Mouse (Mus musculus) CH12.LX (cell line): ENCODE data around the gene Slc1a1. TPM values are rescaled to one million over a fixed set of nuclear protein-coding genes. Genes with fewer than 3 reads are reported as not detected.

Experiments
- DNase-seq: peaks from one replicate; pipeline ENCODE4 v3.0.0-alpha.2; 2013; ENCODE audit errors: extremely low read depth
- H3K27ac ChIP-seq: 2 replicates; pipeline ENCODE4 v1.5.1; 2012; ENCODE audit warnings: low read depth, mild to moderate bottlenecking, control low read depth, moderate library complexity; ENCODE audit not compliant: insufficient read depth
- H3K27me3 ChIP-seq: replicated peaks from 2 replicates; pipeline ENCODE3; 2012; ENCODE audit warnings: inconsistent platforms
- H3K36me3 ChIP-seq, 2 experiments: replicated peaks in 1 of 2; 2 replicates each; pipeline versions ENCODE3 to v1.6.1; 2012; ENCODE audit warnings: inconsistent platforms in 1 of 2, low read length in 1 of 2, mild to moderate bottlenecking in 1 of 2, mixed read lengths in 1 of 2, moderate library complexity in 1 of 2; ENCODE audit not compliant: control insufficient read depth in 1 of 2, insufficient read depth in 1 of 2
- H3K4me1 ChIP-seq, 2 experiments: 2 replicates each; pipeline ENCODE4 v1.6.1; 2012; ENCODE audit warnings: inconsistent platforms in 1 of 2, moderate library complexity in 1 of 2; ENCODE audit not compliant: insufficient read depth in 2 of 2, control insufficient read depth in 1 of 2
- H3K4me2 ChIP-seq: 2 replicates; pipeline ENCODE4 v1.6.1; 2012; ENCODE audit warnings: low read depth, mild to moderate bottlenecking, control low read depth; ENCODE audit not compliant: poor library complexity, insufficient read depth, severe bottlenecking
- H3K4me3 ChIP-seq, 3 experiments: fragments of 150-350 bp in 1 of 3; sonication (generic) in 1 of 3; replicated peaks in 1 of 3; 2 replicates each; pipeline versions ENCODE3 to v1.5.1; 2011 to 2012; ENCODE audit warnings: low read depth in 2 of 3, low read length in 2 of 3, mild to moderate bottlenecking in 2 of 3, moderate library complexity in 2 of 3, control low read depth in 1 of 3, improper control_type of control experiment in 1 of 3, inconsistent platforms in 1 of 3, mixed read lengths in 1 of 3; ENCODE audit not compliant: poor library complexity in 1 of 3
- H3K79me2 ChIP-seq: replicated peaks from 2 replicates; pipeline ENCODE4 v1.6.1; 2012; ENCODE audit warnings: mild to moderate bottlenecking, moderate library complexity; ENCODE audit not compliant: control insufficient read depth, poor library complexity, insufficient read depth, severe bottlenecking; ENCODE audit errors: extremely low read depth
- H3K9ac ChIP-seq: 2 replicates; pipeline ENCODE4 v1.6.1; 2012; ENCODE audit warnings: low read depth, mild to moderate bottlenecking, control low read depth, moderate library complexity; ENCODE audit not compliant: insufficient read depth
- H3K9me3 ChIP-seq: replicated peaks from 2 replicates; pipeline ENCODE3; 2012; ENCODE audit warnings: low read length, inconsistent platforms, mixed read lengths
- E2F4 ChIP-seq: IDR thresholded peaks from 2 replicates; pipeline ENCODE4 v1.6.1; 2011; ENCODE audit warnings: low read depth, low read length, improper control_type of control experiment; ENCODE audit not compliant: insufficient replicate concordance
- EP300 ChIP-seq: IDR thresholded peaks from 2 replicates; pipeline ENCODE4 v1.6.1; 2011; ENCODE audit warnings: low read length, improper control_type of control experiment
- IRF4 ChIP-seq: IDR thresholded peaks from 2 replicates; pipeline ENCODE4 v1.6.1; 2014; ENCODE audit warnings: low read depth, mild to moderate bottlenecking, inconsistent platforms, low read length, improper control_type of control experiment
- KAT2A ChIP-seq: IDR thresholded peaks from 2 replicates; pipeline ENCODE4 v1.6.1; 2012; ENCODE audit warnings: low read length, improper control_type of control experiment, inconsistent platforms; ENCODE audit not compliant: insufficient replicate concordance
- MEF2A ChIP-seq: IDR thresholded peaks from 2 replicates; pipeline ENCODE4 v1.6.1; 2014; ENCODE audit warnings: low read depth, mild to moderate bottlenecking, inconsistent platforms, low read length, improper control_type of control experiment, borderline replicate concordance
- MYC ChIP-seq: IDR thresholded peaks from 2 replicates; pipeline ENCODE4 v1.6.1; 2011; ENCODE audit warnings: low read depth, mild to moderate bottlenecking, improper control_type of control experiment, low read length
- NELFE ChIP-seq: IDR thresholded peaks from 2 replicates; pipeline ENCODE4 v1.6.1; 2011; ENCODE audit warnings: low read depth, low read length, improper control_type of control experiment
- NRF1 ChIP-seq: IDR thresholded peaks from 2 replicates; pipeline ENCODE4 v1.6.1; 2014; ENCODE audit warnings: low read depth, mild to moderate bottlenecking, inconsistent platforms, low read length, improper control_type of control experiment, moderate library complexity
- POLR2A ChIP-seq: IDR thresholded peaks from 2 replicates; pipeline ENCODE4 v1.6.1; 2011; ENCODE audit warnings: low read depth, mild to moderate bottlenecking, improper control_type of control experiment, low read length
- RCOR1 ChIP-seq: conservative IDR thresholded peaks from 2 replicates; pipeline ENCODE4 v1.6.1; 2012; ENCODE audit warnings: low read depth, mild to moderate bottlenecking, inconsistent platforms, low read length, improper control_type of control experiment
- SMC3 ChIP-seq: IDR thresholded peaks from 2 replicates; pipeline ENCODE4 v1.6.1; 2011; ENCODE audit warnings: low read depth, low read length, improper control_type of control experiment
- USF1 ChIP-seq: IDR thresholded peaks from 2 replicates; pipeline ENCODE4 v1.6.1; 2014; ENCODE audit warnings: low read depth, mild to moderate bottlenecking, inconsistent platforms, low read length, improper control_type of control experiment
- ZNF384 ChIP-seq: IDR thresholded peaks from 2 replicates; pipeline ENCODE4 v1.6.1; 2012; ENCODE audit warnings: low read depth, low read length, improper control_type of control experiment, inconsistent platforms
- dilution Hi-C: fragments of 300-500 bp; cut with MboI; formaldehyde crosslinking; loops from 2 replicates; pipeline ENCODE4 v1.14.3; 2020; ENCODE audit warnings: low sequenced_read_pairs; ENCODE audit not compliant: extremely low pct_unique_long_range_greater_than_20kb, extremely low pct_ligation_motif_present
- in situ Hi-C: fragments of 300-500 bp; cut with MboI; formaldehyde crosslinking; loops from 3 replicates; pipeline ENCODE4 v1.14.3; 2019; ENCODE audit warnings: low sequenced_read_pairs, low pct_ligation_motif_present, low pct_unique_long_range_greater_than_20kb, mixed read lengths
- polyA plus RNA-seq: library from polyadenylated mRNA; unstranded; fragments of >175 nt; gene quantifications from 2 replicates; pipeline ENCODE4 v1.2.1, GENCODE M21; 2012; ENCODE audit warnings: low read depth; ENCODE audit not compliant: insufficient read length
- total RNA-seq, 2 experiments: library from RNA; depleted of rRNA; stranded (reverse); fragments of 300-350 nt in 1 of 2; fragments of >200 nt in 1 of 2; gene quantifications; 2 replicates each; pipeline ENCODE4 v1.2.3; 2012 to 2014

Slc1a1 gene
- total and polyA plus RNA-seq, 3 experiments, result 0.20 to 1.1 (median 0.95) TPM

GRCm38 (mm10) chr19:28929034-28929433 is 94.2 kb downstream of the Slc1a1 start:
- no peak overlapping the region for H3K4me2 ChIP-seq
- peaks cover 0 to 4% of the 10 kb centered on the region in 2 experiments; a peak in 1 of 4 replicates for H3K4me1 ChIP-seq
- in situ Hi-C loops (no loop called here), dilution Hi-C loops (no loop called here)
- no peaks in the 10 kb centered on the region for H3K9me3 ChIP-seq
- H3K79me2 ChIP-seq, result no peaks in the 10 kb centered on the region
- no peak for DNase-seq
- H3K9ac ChIP-seq, result no peak overlapping the region
- no peak for TF ChIP-seq EP300
- no peak for TF ChIP-seq USF1
- H3K4me3 ChIP-seq, result no peak overlapping the region
- no peak overlapping the region for H3K27ac ChIP-seq
- no peaks in the 10 kb centered on the region for H3K36me3 ChIP-seq
- H3K27me3 ChIP-seq, result no peaks in the 10 kb centered on the region

GRCm38 (mm10) chr19:28934897-28935296 is 100.0 kb downstream of the Slc1a1 start:
- no peak for TF ChIP-seq RCOR1
- no peak for TF ChIP-seq NELFE
- TF ChIP-seq NRF1, result no peak
- no peak for TF ChIP-seq SMC3
- no peak for TF ChIP-seq E2F4
- TF ChIP-seq KAT2A, result no peak
- dilution Hi-C loops, result no loop called here
- Histone ChIP-seq H3K4me3 (no peak overlapping the region), H3K27me3 (no peaks in the 10 kb centered on the region), H3K79me2 (no peaks in the 10 kb centered on the region), H3K27ac (no peak overlapping the region), H3K4me1 (no peaks in the 10 kb centered on the region; a peak in 1 of 4 replicates), H3K9ac (no peak overlapping the region), H3K4me2 (no peak overlapping the region), H3K36me3 (no peaks in the 10 kb centered on the region), H3K9me3 (no peaks in the 10 kb centered on the region)
- no peak for DNase-seq
- in situ Hi-C loops, result no loop called here

GRCm38 (mm10) chr19:28940135-28940874 is 105.5 kb downstream of the Slc1a1 start:
- Histone ChIP-seq H3K4me2 (no peak overlapping the region), H3K4me1 (peaks cover 0 to 2% of the 10 kb centered on the region in 2 experiments; a peak in 1 of 4 replicates), H3K4me3 (no peak overlapping the region), H3K9me3 (no peaks in the 10 kb centered on the region), H3K79me2 (no peaks in the 10 kb centered on the region), H3K9ac (no peak overlapping the region), H3K27me3 (no peaks in the 10 kb centered on the region), H3K27ac (no peak overlapping the region), H3K36me3 (no peaks in the 10 kb centered on the region)
- dilution Hi-C loops, result no loop called here
- in situ Hi-C loops, result no loop called here
- TF ChIP-seq EP300 (no peak), MYC (no peak), POLR2A (no peak), RCOR1 (no peak), ZNF384 (no peak), IRF4 (no peak), MEF2A (no peak)
- DNase-seq, result no peak
